Mouse (Mus musculus) cerebellum, postnatal 4 days (tissue): ENCODE measurements around the gene Abhd10.

ENCODE experiments used
- DNase-seq, 2 experiments: peaks; one replicate each; pipeline ENCODE4 v3.0.0; 2022; ENCODE audit warnings: low spot score in 2 of 2, mixed read lengths in 1 of 2

Abhd10 gene

GRCm38 (mm10) chr16:45742615-45743476, at the start of gene Abhd10:
Gene Abhd10, minus strand, starts transcription at chr16:45742955.
- peak; percentile 95 to 99 for DNase-seq

DNA sequence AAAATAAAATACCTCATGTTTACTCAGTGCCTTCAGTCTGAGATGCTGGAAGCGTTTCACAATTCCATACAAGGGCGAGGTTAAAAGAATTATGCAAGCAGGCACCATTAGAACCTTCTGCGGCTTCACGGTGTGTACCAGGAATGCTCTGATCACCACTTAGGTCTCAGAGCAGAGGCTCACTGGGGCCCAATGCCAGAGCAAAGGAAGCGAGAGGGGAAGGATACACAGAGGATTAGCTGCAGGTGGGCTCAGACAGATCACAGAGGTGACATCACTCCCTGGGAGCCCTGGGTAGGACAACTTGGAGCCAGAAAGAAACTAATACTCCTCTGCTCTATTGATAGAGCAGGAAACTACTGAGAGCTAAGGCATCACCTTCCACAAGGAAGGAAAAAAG, 48.5 kb upstream of the Abhd10 start:
- no peak for DNase-seq

DNA sequence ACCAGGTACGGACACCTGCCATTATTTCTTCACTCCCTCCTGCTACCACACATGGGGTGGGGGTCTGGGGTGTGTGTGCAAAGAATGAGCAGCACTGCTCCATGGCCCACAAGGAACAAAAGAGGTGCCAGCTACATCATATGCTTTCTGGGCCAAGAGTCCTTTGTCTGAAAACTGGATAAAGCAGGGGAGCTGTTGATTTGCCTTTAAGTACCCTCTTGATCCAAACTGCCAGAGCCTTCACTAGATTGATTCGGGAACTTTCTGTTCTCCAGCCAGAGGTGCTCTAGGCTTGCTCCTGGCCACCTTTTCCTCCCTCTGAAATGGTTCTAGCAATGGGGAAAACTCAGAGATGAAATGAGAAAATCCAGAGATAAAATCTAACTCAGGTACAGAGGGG, 46.6 kb upstream of the Abhd10 start:
- DNase-seq = no peak

DNA sequence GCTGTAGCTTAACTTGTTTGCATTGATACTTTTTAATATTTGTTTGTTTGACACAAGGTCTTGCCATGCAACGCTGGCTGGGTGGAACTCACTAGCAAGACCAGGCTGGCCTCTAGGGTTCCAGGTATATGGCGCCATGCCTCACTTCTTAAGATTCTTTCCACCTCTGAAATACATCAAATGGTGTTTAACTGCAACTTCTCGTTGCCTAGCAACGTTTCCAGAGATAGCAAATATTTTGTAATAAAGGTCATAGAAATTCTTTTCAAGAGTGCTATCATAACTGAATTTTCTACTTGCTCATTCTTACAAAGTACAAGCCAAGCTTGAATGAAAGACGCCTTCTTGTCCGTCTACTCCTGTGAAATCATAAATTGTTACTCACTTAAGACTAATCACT, 44.9 kb upstream of the Abhd10 start:
- no peak for DNase-seq

DNA sequence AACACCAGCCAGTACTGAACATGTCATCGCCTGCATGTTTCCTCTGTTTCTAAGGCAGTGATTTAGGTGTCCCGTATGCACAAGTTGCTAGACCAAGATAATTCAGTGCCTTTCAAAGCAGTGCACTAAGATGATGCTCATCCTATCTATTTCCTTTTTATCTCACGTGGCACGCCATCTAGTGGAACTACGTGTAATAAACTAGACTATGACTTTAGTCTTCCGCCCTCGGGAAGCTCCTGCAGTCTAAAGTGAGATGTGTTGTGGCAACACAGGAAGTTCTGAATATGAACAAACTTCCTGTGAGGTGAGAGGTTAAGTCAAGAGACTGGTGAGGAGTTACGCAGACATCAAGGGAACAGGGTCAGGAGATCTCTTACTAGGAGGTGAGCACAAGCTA, 43.9 kb upstream of the Abhd10 start:
- no peak for DNase-seq

GRCm38 (mm10) chr16:45780001-45780400, 37.2 kb upstream of the Abhd10 start:
- no peak for DNase-seq

GRCm38 (mm10) chr16:45774813-45775212, 32.1 kb upstream of the Abhd10 start:
- no peak for DNase-seq

DNA sequence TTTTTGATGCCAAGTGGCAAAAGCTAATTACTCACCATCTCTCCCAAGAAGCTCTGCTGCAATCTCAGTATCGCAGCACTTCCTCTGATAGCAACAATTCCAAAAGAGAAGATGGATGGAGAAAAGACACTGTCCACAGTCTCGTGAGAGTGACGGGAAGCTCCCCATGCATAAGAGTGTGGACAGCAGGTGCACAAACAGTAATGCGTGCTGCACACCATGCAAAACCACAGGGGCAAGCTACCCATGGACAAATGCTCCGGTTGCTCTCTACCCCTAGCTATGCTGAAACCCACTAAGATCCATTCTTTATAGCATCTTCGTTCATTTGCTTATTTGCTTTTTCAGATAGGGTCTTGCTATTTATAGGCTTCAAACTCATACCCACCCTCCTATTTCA, 28.2 kb upstream of the Abhd10 start:
- no peak for DNase-seq

DNA sequence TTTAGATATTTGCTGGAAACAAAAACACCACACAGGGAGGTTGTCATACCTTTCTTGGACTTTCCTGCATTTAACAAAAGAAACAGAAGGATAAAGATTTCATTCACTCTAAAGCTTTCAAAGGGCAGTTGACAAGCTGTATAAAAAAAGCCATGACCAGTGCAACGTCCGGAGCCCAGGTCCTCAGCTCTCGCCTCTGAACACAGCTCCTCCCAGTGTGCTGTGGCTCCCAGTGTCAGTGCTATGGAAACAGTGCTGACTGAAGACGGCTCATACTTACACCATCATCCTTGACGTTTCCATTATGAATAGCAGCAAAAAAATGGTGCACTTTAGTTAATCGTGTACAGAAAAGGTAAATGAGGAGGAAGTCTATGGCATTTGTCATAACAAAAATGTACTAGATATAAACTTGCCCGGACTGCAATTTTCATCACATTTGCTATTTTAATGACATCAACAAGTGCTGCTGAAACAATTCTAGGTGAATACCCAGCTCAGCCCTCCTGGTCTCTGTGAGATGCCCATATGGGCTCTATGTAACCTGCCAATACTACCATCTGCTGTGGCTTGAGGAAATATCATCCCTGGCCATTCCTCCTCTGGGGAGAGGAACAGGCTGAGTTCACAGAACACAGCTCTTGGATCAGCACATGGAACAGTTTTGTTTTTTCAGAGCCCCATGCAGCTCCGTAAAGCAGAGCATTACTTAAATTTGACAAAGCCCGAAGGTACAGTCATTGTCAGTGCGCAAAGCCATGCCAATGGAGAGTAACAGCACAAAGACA, 25.3 kb upstream of the Abhd10 start:
- no peak for DNase-seq

GRCm38 (mm10) chr16:45767434-45767833, 24.7 kb upstream of the Abhd10 start:
- no peak for DNase-seq

GRCm38 (mm10) chr16:45765801-45766494, 23.2 kb upstream of the Abhd10 start:
- no peak for DNase-seq

- DNase-seq = no peak
Observed at GRCm38 (mm10) chr16:45765102-45765501, 22.3 kb upstream of the Abhd10 start.

- no peak for DNase-seq
Observed at GRCm38 (mm10) chr16:45762859-45763505, 20.2 kb upstream of the Abhd10 start.

DNA sequence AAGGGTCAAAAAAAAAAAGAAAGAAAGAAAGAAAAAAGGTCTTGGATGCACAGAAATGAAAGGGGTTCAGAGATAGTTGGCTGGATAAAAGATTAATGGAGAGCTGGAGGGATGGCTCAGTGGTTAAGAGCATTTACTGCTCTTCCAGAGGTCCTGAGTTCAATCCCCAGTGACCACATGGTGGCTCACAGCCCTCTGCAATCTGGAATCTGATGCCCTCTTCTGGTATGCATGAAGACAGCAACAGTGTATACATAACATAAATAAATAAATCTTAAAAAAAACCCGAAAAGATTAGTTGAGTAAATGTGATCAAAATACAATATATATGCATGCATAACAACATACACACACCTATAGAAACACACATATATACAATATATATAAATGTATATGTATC, 18.7 kb upstream of the Abhd10 start:
- no peak for DNase-seq

- no peak for DNase-seq
Observed at GRCm38 (mm10) chr16:45758726-45759269, 16.0 kb upstream of the Abhd10 start.

DNA sequence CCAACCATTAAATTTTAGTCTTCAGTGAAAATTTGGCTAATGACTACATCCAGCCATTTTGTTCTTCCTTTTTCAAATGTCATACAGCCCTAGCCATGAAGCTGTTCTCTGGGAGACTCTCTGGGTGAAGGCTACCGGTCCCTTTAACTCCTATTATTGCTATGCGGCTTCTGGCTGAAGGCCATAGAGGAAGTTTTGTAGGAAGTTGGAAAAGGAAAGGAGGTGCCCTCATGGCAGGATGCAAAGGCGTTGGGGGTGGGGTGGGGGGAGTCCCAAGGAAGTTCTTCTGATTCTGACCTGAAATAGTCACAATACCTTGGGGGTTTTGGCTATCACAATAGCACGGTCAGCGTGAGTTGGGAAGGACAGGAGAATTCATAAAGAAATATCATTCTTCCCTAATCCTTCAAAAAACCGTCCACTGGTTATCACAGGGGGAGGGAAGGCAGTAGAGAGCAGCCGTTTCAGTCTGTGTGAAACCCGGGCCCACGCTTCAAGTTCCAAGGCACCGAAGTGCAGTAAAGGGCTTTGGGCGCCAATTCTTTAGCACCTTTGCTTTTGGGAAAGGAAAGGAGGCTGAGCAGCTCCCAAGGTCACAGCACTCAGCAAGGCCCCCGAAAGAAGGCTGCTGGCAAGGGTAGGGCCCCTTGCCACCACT, 14.8 kb upstream of the Abhd10 start:
- DNase-seq = no peak

DNA sequence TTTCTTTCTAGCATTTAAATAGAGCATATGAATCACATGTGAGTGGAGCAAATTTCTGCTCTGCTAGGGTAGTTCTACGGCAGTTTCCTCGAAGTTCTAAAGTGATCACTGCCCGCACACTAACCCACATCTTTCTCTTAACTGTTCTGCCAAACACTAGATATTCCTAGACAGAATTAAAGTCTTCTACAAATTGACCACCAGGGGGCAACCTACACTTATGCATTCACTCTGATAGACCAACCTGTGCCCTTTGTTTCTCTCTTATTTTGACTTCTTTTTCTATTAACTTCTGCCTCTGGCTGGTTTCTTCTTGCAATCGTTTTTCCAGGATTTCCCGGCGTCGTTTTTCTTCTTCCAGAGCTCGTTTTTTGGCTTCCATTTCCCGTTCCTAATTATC, 14.1 kb upstream of the Abhd10 start:
- peak in 1 of 2 experiments; percentile 32 for DNase-seq

GRCm38 (mm10) chr16:45743591-45744144, 913 bp upstream of the Abhd10 start:
- DNase-seq = no peak

GRCm38 (mm10) chr16:45737880-45738279, 4.9 kb downstream of the Abhd10 start:
- DNase-seq = no peak

GRCm38 (mm10) chr16:45736724-45737123, 6.0 kb downstream of the Abhd10 start:
- DNase-seq = no peak

DNA sequence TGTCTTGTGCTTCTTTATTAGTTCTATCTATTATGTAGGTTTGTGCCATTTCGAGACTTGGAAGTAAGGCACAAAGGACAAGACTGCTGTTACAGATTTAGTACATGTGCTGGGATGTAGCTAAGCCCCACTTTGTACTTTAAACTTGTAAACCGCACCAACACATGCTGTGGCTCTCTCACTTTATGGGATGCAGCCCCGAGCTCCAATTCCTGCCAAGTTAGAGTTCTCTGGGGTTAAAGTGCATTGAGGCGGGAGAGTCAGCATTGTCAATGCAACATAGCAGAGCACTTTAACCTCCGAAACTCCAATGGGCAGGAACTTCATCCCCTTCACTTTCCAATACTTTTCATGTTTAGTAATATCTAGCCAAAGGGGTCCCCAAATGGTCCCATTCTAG, 13.6 kb downstream of the Abhd10 start:
- DNase-seq = no peak
